19 mouse cellular contexts compared by ENCODE assay signal in genomic region chr4:136705091-136705490, GRCm38 (mm10).
DNase-seq lines count a peak whose midpoint lies in the region; ATAC-seq lines count a peak whose summit lies in the region.
"Had no signal": no experiment of that assay in that cellular context is flagged by ENCODE, and none has a peak within 500 bp of the region (broad histone marks: within the 10 kb centered on the region; RNA-seq: fewer than 3 reads in every experiment).

No protein-coding gene starts in this region.

- WGBS in embryonic facial prominence, embryonic 14.5 days = 65% methylated on average over 5 of the region's 5 CpGs
- WGBS in embryonic facial prominence, embryonic 10.5 days = 72% methylated on average over 5 of the region's 5 CpGs
- WGBS in kidney, embryonic 15.5 days = 22% methylated on average over 5 of the region's 5 CpGs
- WGBS in midbrain, embryonic 13.5 days = 73% methylated on average over 5 of the region's 5 CpGs
- WGBS in midbrain, embryonic 15.5 days = 66% methylated on average over 5 of the region's 5 CpGs
- 87% methylated on average over 5 of the region's 5 CpGs for WGBS in limb, embryonic 10.5 days

- 0 out of 2 replicates have a peak overlapping the region, but pooled peaks have one; percentile 14 for H3K9ac ChIP-seq in embryonic facial prominence, embryonic 14.5 days (ENCODE audit: low read depth, low read length)
- H3K9ac ChIP-seq in kidney, embryonic 15.5 days = no peak overlapping the region
- H3K9ac ChIP-seq in midbrain, embryonic 13.5 days (replicated peaks) = no peak overlapping the region
- H3K9ac ChIP-seq in midbrain, embryonic 15.5 days = no peak overlapping the region
- H3K9ac ChIP-seq: embryonic facial prominence, embryonic 15.5 days; heart, embryonic 15.5 days; hindbrain, embryonic 13.5 days had no signal

- H3K4me2 ChIP-seq in embryonic facial prominence, embryonic 14.5 days (ENCODE audit: low read depth, low read length) = no peak overlapping the region
- H3K4me2 ChIP-seq in kidney, embryonic 15.5 days = no peak overlapping the region
- no peak overlapping the region for H3K4me2 ChIP-seq in midbrain, embryonic 13.5 days (replicated peaks)
- no peak overlapping the region for H3K4me2 ChIP-seq in midbrain, embryonic 15.5 days
- H3K4me2 ChIP-seq: embryonic facial prominence, embryonic 15.5 days; heart, embryonic 11.5 days; heart, embryonic 15.5 days; hindbrain, embryonic 13.5 days had no signal

- no peak for DNase-seq in embryonic facial prominence, embryonic 14.5 days (ENCODE audit: low spot score)
- no peak for DNase-seq in embryonic facial prominence, embryonic 10.5 days (ENCODE audit: low spot score)
- no peak for DNase-seq in kidney, adult 18-20 months
- DNase-seq in limb, embryonic 10.5 days (ENCODE audit: low spot score) = no peak
- DNase-seq in liver = no peak
- DNase-seq: cerebellum, adult 18-20 months; cerebellum, postnatal 36 days; gastrocnemius, postnatal 14 days; heart, adult 2 months; heart, postnatal 14 days had no signal

- no peaks in the 10 kb centered on the region for H3K27me3 ChIP-seq in embryonic facial prominence, embryonic 14.5 days (replicated peaks; ENCODE audit: control insufficient read depth, insufficient read depth, low read length)
- no peaks in the 10 kb centered on the region for H3K27me3 ChIP-seq in embryonic facial prominence, embryonic 10.5 days (replicated peaks; ENCODE audit: low read depth, poor library complexity, severe bottlenecking)
- no peaks in the 10 kb centered on the region for H3K27me3 ChIP-seq in kidney, embryonic 15.5 days
- no peaks in the 10 kb centered on the region for H3K27me3 ChIP-seq in midbrain, embryonic 13.5 days
- no peaks in the 10 kb centered on the region for H3K27me3 ChIP-seq in midbrain, embryonic 15.5 days (replicated peaks)
- peaks cover 15% of the 10 kb centered on the region; the same call in 1 of the 2 replicates for H3K27me3 ChIP-seq in limb, embryonic 10.5 days (ENCODE audit: low read depth, poor library complexity, severe bottlenecking)
- H3K27me3 ChIP-seq: embryonic facial prominence, embryonic 15.5 days; hindbrain, embryonic 13.5 days had no signal

- no peak overlapping the region for H3K4me3 ChIP-seq in embryonic facial prominence, embryonic 14.5 days (ENCODE audit: low read depth, low read length)
- H3K4me3 ChIP-seq in embryonic facial prominence, embryonic 10.5 days = no peak overlapping the region
- H3K4me3 ChIP-seq in kidney, embryonic 15.5 days (replicated peaks) = no peak overlapping the region
- no peak overlapping the region for H3K4me3 ChIP-seq in midbrain, embryonic 13.5 days (replicated peaks)
- no peak overlapping the region for H3K4me3 ChIP-seq in midbrain, embryonic 15.5 days
- H3K4me3 ChIP-seq in limb, embryonic 10.5 days = no peak overlapping the region; the same call in 1 of the 2 replicates
- H3K4me3 ChIP-seq: embryonic facial prominence, embryonic 15.5 days; erythroblast, embryonic 14.5 days; heart, adult 2 months; heart, embryonic 15.5 days; hindbrain, embryonic 13.5 days had no signal

- H3K4me1 ChIP-seq in embryonic facial prominence, embryonic 14.5 days (ENCODE audit: control insufficient read depth, insufficient read depth, low read length) = peaks cover 4% of the 10 kb centered on the region; the same call in 1 of the 2 replicates
- peaks cover 79% of the 10 kb centered on the region for H3K4me1 ChIP-seq in embryonic facial prominence, embryonic 10.5 days
- H3K4me1 ChIP-seq in kidney, embryonic 15.5 days = peaks cover 77% of the 10 kb centered on the region
- peaks cover 75% of the 10 kb centered on the region for H3K4me1 ChIP-seq in midbrain, embryonic 13.5 days (replicated peaks)
- H3K4me1 ChIP-seq in midbrain, embryonic 15.5 days = peaks cover 41% of the 10 kb centered on the region
- H3K4me1 ChIP-seq in limb, embryonic 10.5 days = peaks cover 86% of the 10 kb centered on the region

- no peak overlapping the region for H3K27ac ChIP-seq in embryonic facial prominence, embryonic 14.5 days (replicated peaks; ENCODE audit: low read depth, low read length)
- H3K27ac ChIP-seq in embryonic facial prominence, embryonic 10.5 days (replicated peaks) = no peak overlapping the region
- peak overlapping the region; percentile 85 for H3K27ac ChIP-seq in kidney, embryonic 15.5 days
- peak overlapping the region; percentile 25; the same call in 1 of the 2 replicates for H3K27ac ChIP-seq in midbrain, embryonic 13.5 days
- no peak overlapping the region for H3K27ac ChIP-seq in midbrain, embryonic 15.5 days
- H3K27ac ChIP-seq in limb, embryonic 10.5 days = peak overlapping the region; percentile 68; the same call in 1 of the 2 replicates
- H3K27ac ChIP-seq: embryonic facial prominence, embryonic 15.5 days; heart, adult 2 months; heart, embryonic 15.5 days; hindbrain, embryonic 13.5 days had no signal

- ATAC-seq in embryonic facial prominence, embryonic 14.5 days (ENCODE audit: low read depth) = no peak
- peak; percentile 80 for ATAC-seq in kidney, embryonic 15.5 days (replicated peaks; ENCODE audit: low FRiP score)
- ATAC-seq in midbrain, embryonic 13.5 days = no peak
- ATAC-seq in midbrain, embryonic 15.5 days (replicated peaks) = no peak
- ATAC-seq: forebrain, embryonic 16.5 days had no signal

- H3K9me3 ChIP-seq in embryonic facial prominence, embryonic 14.5 days (ENCODE audit: control insufficient read depth, low read length) = no peaks in the 10 kb centered on the region
- H3K9me3 ChIP-seq in embryonic facial prominence, embryonic 10.5 days = no peaks in the 10 kb centered on the region
- H3K9me3 ChIP-seq in kidney, embryonic 15.5 days (replicated peaks) = no peaks in the 10 kb centered on the region
- no peaks in the 10 kb centered on the region for H3K9me3 ChIP-seq in midbrain, embryonic 13.5 days
- H3K9me3 ChIP-seq in midbrain, embryonic 15.5 days = no peaks in the 10 kb centered on the region
- no peaks in the 10 kb centered on the region for H3K9me3 ChIP-seq in limb, embryonic 10.5 days (replicated peaks)
- H3K9me3 ChIP-seq: embryonic facial prominence, embryonic 15.5 days; heart, embryonic 15.5 days; hindbrain, embryonic 13.5 days had no signal

- H3K36me3 ChIP-seq in embryonic facial prominence, embryonic 14.5 days (ENCODE audit: control insufficient read depth, insufficient read depth, low read length) = no peaks in the 10 kb centered on the region
- H3K36me3 ChIP-seq in embryonic facial prominence, embryonic 10.5 days (replicated peaks) = no peaks in the 10 kb centered on the region
- H3K36me3 ChIP-seq in kidney, embryonic 15.5 days = no peaks in the 10 kb centered on the region
- no peaks in the 10 kb centered on the region for H3K36me3 ChIP-seq in midbrain, embryonic 13.5 days
- H3K36me3 ChIP-seq in midbrain, embryonic 15.5 days (replicated peaks) = no peaks in the 10 kb centered on the region
- no peaks in the 10 kb centered on the region for H3K36me3 ChIP-seq in limb, embryonic 10.5 days
- H3K36me3 ChIP-seq: embryonic facial prominence, embryonic 15.5 days; heart, embryonic 15.5 days; hindbrain, embryonic 13.5 days had no signal

Comparison
In these comparisons a context has a peak if more than half of its experiments do, and no peak if none do; other contexts are left out.
1. H3K27ac ChIP-seq: peak in kidney, embryonic 15.5 days (single experiment), midbrain, embryonic 13.5 days (single experiment) and limb, embryonic 10.5 days (single experiment); none in embryonic facial prominence, embryonic 14.5 days (single experiment), embryonic facial prominence, embryonic 10.5 days (single experiment) and midbrain, embryonic 15.5 days (single experiment).